Mouse (Mus musculus) retina, postnatal 1 day (tissue): ENCODE measurements around the gene Dmap1.
A peak's percentile ranks its signal among the peaks of the same experiment; 100 is the strongest.

Experiments
- DNase-seq: peaks from one replicate; pipeline ENCODE4 v3.0.0-alpha.2; 2012

The Dmap1 gene

GRCm38 (mm10) chr4:117681931-117682461 is at the start of gene Dmap1:
Dmap1 (minus strand) TSS chr4:117682273.
- DNase-seq, result peak; percentile 94

- DNase-seq, result no peak
These were observed 42.0 kb upstream of the Dmap1 start, which contains the start of gene Gm12845 for GRCm38 (mm10) chr4:117724112-117724511. Gm12845 (plus strand) TSS chr4:117724412.

GRCm38 (mm10) chr4:117713303-117714098 is 31.4 kb upstream of the Dmap1 start:
- no peak for DNase-seq

GRCm38 (mm10) chr4:117712314-117712713 is 30.2 kb upstream of the Dmap1 start:
- DNase-seq, result no peak

GRCm38 (mm10) chr4:117708780-117709550 is 26.9 kb upstream of the Dmap1 start:
- peak; percentile 9 for DNase-seq

- DNase-seq, result peak; percentile 77
These were observed 23.3 kb upstream of the Dmap1 start for GRCm38 (mm10) chr4:117705361-117705760.

GRCm38 (mm10) chr4:117686354-117686753 is 4.3 kb upstream of the Dmap1 start:
- DNase-seq, result no peak

GRCm38 (mm10) chr4:117683048-117683768 is 1.1 kb upstream of the Dmap1 start:
- no peak for DNase-seq

- DNase-seq, result no peak
These were observed 390 bp upstream of the Dmap1 start for GRCm38 (mm10) chr4:117682463-117682862.

GRCm38 (mm10) chr4:117680963-117681362 is 1.1 kb downstream of the Dmap1 start:
- DNase-seq, result no peak

GRCm38 (mm10) chr4:117676903-117677302 is 5.2 kb downstream of the Dmap1 start:
- peak; percentile 87 for DNase-seq

GRCm38 (mm10) chr4:117673901-117674300 is 8.2 kb downstream of the Dmap1 start:
- no peak for DNase-seq

GRCm38 (mm10) chr4:117672042-117672441 is 10.0 kb downstream of the Dmap1 start:
- no peak for DNase-seq

GRCm38 (mm10) chr4:117669874-117670273 is 12.2 kb downstream of the Dmap1 start:
- DNase-seq, result no peak

- no peak for DNase-seq
These were observed 16.0 kb downstream of the Dmap1 start for GRCm38 (mm10) chr4:117666054-117666453.

- DNase-seq, result peak; percentile 67
These were observed 16.5 kb downstream of the Dmap1 start for GRCm38 (mm10) chr4:117665531-117665930.

- no peak for DNase-seq
These were observed 17.5 kb downstream of the Dmap1 start for GRCm38 (mm10) chr4:117664411-117665137.

GRCm38 (mm10) chr4:117660001-117660400 is 22.1 kb downstream of the Dmap1 start:
- no peak for DNase-seq

- peak; percentile 63 for DNase-seq
These were observed 23.3 kb downstream of the Dmap1 start for GRCm38 (mm10) chr4:117658582-117659444.

GRCm38 (mm10) chr4:117657646-117658045 is 24.4 kb downstream of the Dmap1 start:
- DNase-seq, result no peak

GRCm38 (mm10) chr4:117656961-117657360 is 25.1 kb downstream of the Dmap1 start:
- DNase-seq, result peak; percentile 67
